Mouse (Mus musculus) left cerebral cortex, postnatal 4 days (tissue): Measurements from ENCODE around the gene 1110025L11Rik. TPM values are rescaled to one million over a fixed set of nuclear protein-coding genes. Genes with fewer than 3 reads are reported as not detected.
"Not testable (repeated sequence)": the region's sequence is repeated elsewhere in the genome, so short reads cannot be mapped to it uniquely, and the experiment has no call there.

Source experiments
- DNase-seq: peaks from one replicate; pipeline ENCODE4 v3.0.0-alpha.2; 2022
- intact Hi-C: fragments of 180-260 bp; cut with DNase I; formaldehyde crosslinking; loops from one replicate; pipeline ENCODE4 v1.15.1; 2025
- total RNA-seq, 2 experiments: library from RNA; stranded (reverse); gene quantifications; 2 replicates each; pipeline ENCODE4 v1.2.3; 2021

1110025L11Rik gene
- total RNA-seq, result not detected

GRCm38 (mm10) chr16:89063902-89064301 lies at the start of gene 1110025L11Rik:
Gene 1110025L11Rik (minus strand): TSS chr16:89064002.
- DNase-seq, intact Hi-C loops: not testable (repeated sequence)

- intact Hi-C loops, DNase-seq: not testable (repeated sequence)
Observed at GRCm38 (mm10) chr16:89071041-89071440, 7.2 kb upstream of the 1110025L11Rik start.

DNA sequence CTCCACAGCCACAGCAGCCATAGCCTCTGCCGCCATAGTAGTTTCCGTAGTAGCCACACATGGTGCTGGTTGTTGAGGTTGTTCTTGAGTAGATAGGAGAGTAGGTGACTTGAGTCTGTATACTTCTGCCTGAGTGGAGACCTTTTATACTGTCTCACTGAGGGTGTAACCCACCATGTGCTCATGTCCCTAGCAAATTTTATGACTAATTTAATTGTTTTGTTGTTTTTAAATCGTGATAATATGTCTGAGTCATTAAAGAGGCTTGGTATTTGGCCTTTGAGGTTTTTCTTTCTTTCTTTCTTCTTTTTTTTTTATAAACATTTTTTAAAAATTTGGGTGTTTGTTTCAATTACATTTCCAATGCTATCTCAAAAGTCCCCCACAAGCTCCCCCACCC lies 16.0 kb downstream of the 1110025L11Rik start, which contains the start of gene Krtap6-5:
TSS of gene Krtap6-5 (minus strand) at position 101 of the 400 bp plus-strand sequence.
- intact Hi-C loops, result no loop called here
- DNase-seq, result no peak

DNA sequence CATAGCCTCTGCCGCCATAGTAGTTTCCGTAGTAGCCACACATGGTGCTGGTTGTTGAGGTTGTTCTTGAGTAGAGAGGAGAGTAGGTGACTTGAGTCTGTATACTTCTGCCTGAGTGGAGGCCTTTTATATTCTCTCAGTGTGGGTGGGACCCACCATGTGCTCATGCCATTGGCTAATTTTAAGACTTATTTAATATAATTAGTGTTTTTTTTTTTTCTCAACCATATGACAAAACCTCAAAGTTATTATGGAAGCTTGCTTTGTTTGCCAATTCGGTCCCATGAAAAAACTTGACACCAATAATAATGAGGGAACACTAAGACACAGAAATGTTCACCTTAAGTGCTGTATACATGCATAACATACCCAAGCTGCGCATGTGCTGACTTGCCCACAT lies 22.4 kb downstream of the 1110025L11Rik start, which contains the start of gene Gm10228:
TSS of gene Gm10228 (minus strand) at position 101 of the 400 bp plus-strand sequence.
- intact Hi-C loops, DNase-seq: not testable (repeated sequence)

DNA sequence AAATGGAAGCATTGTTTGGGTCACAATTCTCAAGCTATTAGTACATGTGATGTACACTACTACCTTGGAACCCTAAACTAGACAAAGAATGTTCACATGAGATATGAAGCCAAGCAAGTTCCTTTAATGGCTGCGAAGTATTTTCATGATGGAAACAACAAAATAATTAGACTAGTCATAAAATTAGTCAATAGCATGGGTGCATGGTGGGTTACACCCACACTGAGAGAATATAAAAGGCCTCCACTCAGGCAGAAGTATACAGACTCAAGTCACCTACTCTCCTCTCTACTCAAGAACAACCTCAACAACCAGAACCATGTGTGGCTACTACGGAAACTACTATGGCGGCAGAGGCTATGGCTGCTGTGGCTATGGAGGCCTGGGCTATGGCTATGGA lies 32.4 kb downstream of the 1110025L11Rik start, which contains the start of gene Krtap6-1:
TSS of gene Krtap6-1 (plus strand) at position 301 of the 400 bp plus-strand sequence.
- DNase-seq, intact Hi-C loops: not testable (repeated sequence)

DNA sequence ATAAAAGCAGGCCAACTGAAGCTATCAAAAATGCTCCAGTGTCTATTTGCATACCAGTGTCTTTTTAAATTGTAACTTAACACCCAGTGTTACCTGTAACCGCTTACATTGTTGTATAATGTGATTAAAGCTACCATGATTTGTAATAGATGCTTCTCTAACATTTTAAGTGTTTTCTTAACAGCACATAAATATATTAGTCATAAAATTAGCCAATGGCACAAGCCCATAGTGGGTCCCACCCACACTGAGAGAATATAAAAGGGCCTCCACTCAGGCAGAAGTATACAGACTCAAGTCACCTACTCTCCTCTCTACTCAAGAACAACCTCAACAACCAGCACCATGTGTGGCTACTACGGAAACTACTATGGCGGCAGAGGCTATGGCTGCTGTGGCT lies 48.8 kb downstream of the 1110025L11Rik start, which contains the start of gene Gm10229:
TSS of gene Gm10229 (plus strand) at position 301 of the 400 bp plus-strand sequence.
- intact Hi-C loops, DNase-seq: not testable (repeated sequence)

GRCm38 (mm10) chr16:89013973-89014372 lies 49.8 kb downstream of the 1110025L11Rik start:
- no peak for DNase-seq
- intact Hi-C loops, result no loop called here

Other genes starting within 250 kb of the 1110025L11Rik start
- not detected for gene Krtap15, start 243.8 kb downstream of the 1110025L11Rik start, total RNA-seq
- not detected for gene Krtap14, start 237.9 kb downstream of the 1110025L11Rik start, total RNA-seq
- gene Krtap19-1, start 194.6 kb downstream of the 1110025L11Rik start, total RNA-seq, result not detected
- gene Krtap19-2, start 189.7 kb downstream of the 1110025L11Rik start, total RNA-seq, result not detected
- gene Krtap19-3, start 186.0 kb downstream of the 1110025L11Rik start, total RNA-seq, result not detected
- gene Krtap19-4, start 178.9 kb downstream of the 1110025L11Rik start, total RNA-seq, result not detected
- gene Krtap19-5, start 167.5 kb downstream of the 1110025L11Rik start, total RNA-seq, result not detected
- gene Krtap19-9b, start 131.7 kb downstream of the 1110025L11Rik start, total RNA-seq, result not detected
- gene Krtap16-3, start 101.1 kb downstream of the 1110025L11Rik start, total RNA-seq, result not detected
- not detected for gene Krtap22-2, start 53.2 kb downstream of the 1110025L11Rik start, total RNA-seq
- gene Gm10229, start 48.7 kb downstream of the 1110025L11Rik start, total RNA-seq, result not detected
- gene Krtap6-1, start 32.3 kb downstream of the 1110025L11Rik start, total RNA-seq, result not detected
- not detected for gene Gm10228, start 22.5 kb downstream of the 1110025L11Rik start, total RNA-seq
- not detected for gene Krtap6-5, start 16.1 kb downstream of the 1110025L11Rik start, total RNA-seq
- not detected for gene Krtap6-3, start 20.0 kb upstream of the 1110025L11Rik start, total RNA-seq
- not detected for gene Gm6358, start 76.8 kb upstream of the 1110025L11Rik start, total RNA-seq
- not detected for gene Gm10061, start 87.1 kb upstream of the 1110025L11Rik start, total RNA-seq
- not detected for gene Gm9789, start 94.0 kb upstream of the 1110025L11Rik start, total RNA-seq
- gene Gm7735, start 105.5 kb upstream of the 1110025L11Rik start, total RNA-seq, result not detected
- not detected for gene 1110057P08Rik, start 110.7 kb upstream of the 1110025L11Rik start, total RNA-seq
- not detected for gene Krtap20-2, start 141.9 kb upstream of the 1110025L11Rik start, total RNA-seq